ENCODE assay signal across 21 mouse cellular contexts in the genomic region with DNA sequence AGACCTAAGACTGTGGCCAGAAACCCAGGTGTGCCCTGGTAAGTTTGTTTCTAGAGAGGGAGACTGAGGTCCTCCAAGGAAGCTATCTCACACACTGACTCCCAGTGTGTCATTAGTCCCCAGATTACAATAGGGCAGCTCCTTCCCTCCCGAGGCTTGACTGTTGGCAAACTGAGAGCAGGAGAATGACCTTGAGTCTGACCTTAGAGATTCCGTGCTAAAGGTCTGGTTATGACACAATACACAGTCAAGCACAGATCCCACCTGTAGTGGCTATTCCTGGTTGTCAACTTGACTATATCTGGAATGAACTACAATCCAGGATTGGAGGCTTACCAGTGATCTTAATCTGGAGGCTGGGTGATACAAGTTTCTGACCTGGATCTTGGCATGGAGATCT. TPM values are rescaled to one million over a fixed set of nuclear protein-coding genes. Genes with fewer than 3 reads are reported as not detected.
"Had no signal": no experiment of that assay in that cellular context is flagged by ENCODE, and none has a peak within 500 bp of the region (broad histone marks: within the 10 kb centered on the region; RNA-seq: fewer than 3 reads in every experiment).

No protein-coding gene starts in this region.

- H3K36me3 ChIP-seq: stomach, embryonic 15.5 days had no signal

- H3K4me3 ChIP-seq: neural tube, embryonic 13.5 days; neural tube, embryonic 15.5 days; stomach, embryonic 15.5 days had no signal

- H3K4me2 ChIP-seq: neural tube, embryonic 13.5 days; neural tube, embryonic 15.5 days; stomach, embryonic 15.5 days had no signal

- H3K9ac ChIP-seq: neural tube, embryonic 13.5 days; neural tube, embryonic 15.5 days; stomach, embryonic 15.5 days had no signal

- H3K4me1 ChIP-seq: neural tube, embryonic 13.5 days; neural tube, embryonic 15.5 days; stomach, embryonic 15.5 days had no signal

- H3K9me3 ChIP-seq: neural tube, embryonic 13.5 days; neural tube, embryonic 15.5 days; stomach, embryonic 15.5 days had no signal

- DNase-seq: retina, postnatal 1 day; right cerebral cortex, adult 18-20 months; right cerebral cortex, postnatal 14 days; right cerebral cortex, postnatal 25 days; right cerebral cortex, postnatal 4 days; spleen, adult 18-20 months; thymus, adult 18-20 months; thymus, adult 2 months; thymus, postnatal 14 days; thymus, postnatal 25 days; thymus, postnatal 36 days; thymus, postnatal 4 days had no signal

- H3K27me3 ChIP-seq: neural tube, embryonic 13.5 days; neural tube, embryonic 15.5 days; stomach, embryonic 15.5 days had no signal

- H3K27ac ChIP-seq: neural tube, embryonic 13.5 days; neural tube, embryonic 15.5 days; stomach, embryonic 15.5 days; stomach, postnatal 0 days had no signal

RNA-seq across cellular contexts. Expression of a gene that starts 23.9 kb away (rescaled TPM):
- total RNA-seq: neutrophil, adult 5-6 weeks had no signal
- polyA plus RNA-seq: neural tube, embryonic 13.5 days; neural tube, embryonic 14.5 days; neural tube, embryonic 15.5 days; stomach, embryonic 14.5 days; stomach, postnatal 0 days; thymus, postnatal 0 days; urinary bladder, adult 2 months had no signal
